Mouse (Mus musculus) stomach, postnatal 0 days (tissue): ENCODE results near the gene Prkcb.

Source experiments
- CTCF ChIP-seq: IDR thresholded peaks from 2 replicates; pipeline ENCODE4 v1.5.1; 2016; ENCODE audit warnings: antibody characterized with exemption, low read depth, mild to moderate bottlenecking, moderate library complexity
- EP300 ChIP-seq: optimal IDR thresholded peaks from 2 replicates; pipeline ENCODE3; 2016; ENCODE audit warnings: antibody characterized with exemption

DNA sequence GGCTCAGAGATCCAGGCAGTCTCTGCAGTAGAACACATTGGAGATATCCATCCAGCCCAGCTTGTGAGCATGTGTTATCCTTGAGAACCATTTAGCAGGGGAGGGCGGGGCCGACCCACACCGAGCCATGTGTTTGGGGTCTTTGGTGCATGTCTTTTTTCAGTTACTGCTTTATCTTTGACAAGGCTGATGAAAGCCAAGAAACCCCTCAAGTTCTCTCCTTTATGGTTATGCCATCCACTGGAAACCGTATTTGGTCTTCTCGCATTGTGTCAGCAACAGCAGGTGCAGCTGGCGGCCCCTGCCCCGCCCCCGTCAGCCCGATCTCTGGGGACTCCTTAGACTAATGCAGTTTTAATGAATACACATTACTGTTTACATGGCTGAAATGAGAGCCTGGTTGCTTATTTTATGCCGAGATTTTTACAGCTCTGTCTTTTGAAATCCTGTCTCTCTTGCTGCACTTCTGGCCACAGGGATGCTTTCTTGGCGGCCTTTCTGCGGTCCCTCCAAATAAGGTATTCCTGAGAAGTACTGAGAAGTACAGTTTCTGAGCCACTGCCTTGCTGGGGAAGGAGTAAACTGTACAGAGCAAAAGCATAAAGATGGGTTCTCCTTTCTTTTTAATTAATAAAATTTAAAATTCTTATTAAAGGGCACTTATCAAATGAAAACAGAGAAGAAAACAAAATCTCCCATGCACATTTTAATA is 64.2 kb downstream of the Prkcb start:
- TF ChIP-seq CTCF (no peak), EP300 (no peak)
